Mouse (Mus musculus): ENCODE data around the gene Map3k3.

DNA sequence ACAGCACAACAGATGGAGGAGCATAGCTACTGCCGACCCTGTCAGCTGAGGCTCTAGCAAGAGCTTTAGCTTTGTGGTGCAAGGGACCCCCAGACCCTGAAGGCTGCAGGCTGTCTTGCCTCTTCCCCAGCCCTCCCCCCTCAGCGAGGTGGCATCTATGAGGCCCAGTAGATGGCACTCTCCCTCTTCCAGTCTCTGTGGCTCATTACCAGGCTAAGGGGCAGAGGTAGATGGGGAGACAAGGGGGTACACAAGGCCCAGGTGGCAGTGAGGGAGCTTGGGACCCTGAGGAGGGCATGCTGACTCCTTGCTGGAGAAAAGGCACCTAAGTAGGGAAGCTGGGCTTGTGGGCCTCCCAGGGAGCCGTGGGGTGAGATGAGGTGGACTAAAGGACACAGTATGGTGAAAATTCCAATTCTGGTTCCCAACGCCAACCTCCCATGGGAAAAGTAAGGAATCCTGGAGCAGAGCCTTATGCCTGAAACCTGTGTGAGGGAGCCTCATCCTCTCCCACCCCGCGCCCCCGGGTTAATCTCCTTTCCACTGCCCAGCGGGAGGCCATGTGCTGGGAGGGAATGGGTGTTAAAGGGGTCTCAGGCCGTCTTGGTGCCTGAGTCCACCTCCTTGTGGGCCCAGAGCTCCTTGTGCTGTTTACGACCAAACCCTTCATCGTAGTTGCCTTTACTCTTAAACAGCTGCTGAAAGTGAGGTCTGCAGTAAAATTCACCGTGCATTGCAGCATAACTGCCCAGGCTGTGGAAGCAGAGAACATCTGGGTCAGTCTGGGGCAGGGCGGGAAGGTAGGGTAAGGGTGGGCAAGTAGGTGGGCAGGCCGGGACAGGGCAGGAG, 73.9 kb downstream of the Map3k3 start:
- TF ChIP-seq CTCF (IDR thresholded peaks at IDR 0.05; ENCODE audit: control insufficient read depth, insufficient read depth, insufficient replicate concordance, low read depth, low read length) (no peak), POLR2A (IDR thresholded peaks at IDR 0.05; ENCODE audit: control insufficient read depth, low read depth, low read length) (no peak)

Measured in testis, adult 2 months (tissue).